11 mouse cellular contexts compared by ENCODE assay signal in genomic region chr2:137417691-137418090, GRCm38 (mm10).
"Had no signal": no experiment of that assay in that cellular context is flagged by ENCODE, and none has a peak within 500 bp of the region (broad histone marks: within the 10 kb centered on the region; RNA-seq: fewer than 3 reads in every experiment).

No protein-coding gene starts in this region.

- H3K9me3 ChIP-seq: intestine, embryonic 15.5 days; liver, embryonic 13.5 days had no signal

- H3K36me3 ChIP-seq: intestine, embryonic 15.5 days; liver, embryonic 13.5 days had no signal

- H3K4me1 ChIP-seq: intestine, embryonic 15.5 days; liver, embryonic 13.5 days had no signal

- H3K27ac ChIP-seq: intestine, embryonic 15.5 days; layer of hippocampus, adult 2 months; liver, embryonic 13.5 days; macrophage had no signal

- H3K9ac ChIP-seq: intestine, embryonic 15.5 days; liver, embryonic 13.5 days; lung, embryonic 14.5 days had no signal

- DNase-seq: layer of hippocampus, adult 9-11 months; liver, embryonic 13.5 days; lung, embryonic 14.5 days; midbrain, embryonic 14.5 days; thymus, adult 18-20 months; thymus, postnatal 36 days had no signal

- H3K27me3 ChIP-seq: intestine, embryonic 15.5 days; liver, embryonic 13.5 days had no signal

- ATAC-seq: hindbrain, embryonic 16.5 days; intestine, embryonic 15.5 days; lung, postnatal 0 days had no signal

- H3K4me3 ChIP-seq: intestine, embryonic 15.5 days; layer of hippocampus, adult 2 months; liver, embryonic 13.5 days had no signal

- H3K4me2 ChIP-seq: intestine, embryonic 15.5 days; liver, embryonic 13.5 days; lung, embryonic 14.5 days had no signal
